Mouse (Mus musculus) embryo, embryonic 10.5 days (tissue): ENCODE data around the gene Ctnnbl1.

Source experiments
- DNase-seq: peaks from one replicate; pipeline ENCODE4 v3.0.0-alpha.2; 2015; ENCODE audit warnings: low spot score

The Ctnnbl1 gene

GRCm38 (mm10) chr2:157736854-157737850 lies at the start of gene Ctnnbl1:
Ctnnbl1 (plus strand) TSS chr2:157737401.
- DNase-seq, result peak; percentile 100

- no peak for DNase-seq
Observed at GRCm38 (mm10) chr2:157687506-157687905, 49.7 kb upstream of the Ctnnbl1 start.

GRCm38 (mm10) chr2:157691266-157692105 lies 45.7 kb upstream of the Ctnnbl1 start:
- DNase-seq, result peak; percentile 59

DNA sequence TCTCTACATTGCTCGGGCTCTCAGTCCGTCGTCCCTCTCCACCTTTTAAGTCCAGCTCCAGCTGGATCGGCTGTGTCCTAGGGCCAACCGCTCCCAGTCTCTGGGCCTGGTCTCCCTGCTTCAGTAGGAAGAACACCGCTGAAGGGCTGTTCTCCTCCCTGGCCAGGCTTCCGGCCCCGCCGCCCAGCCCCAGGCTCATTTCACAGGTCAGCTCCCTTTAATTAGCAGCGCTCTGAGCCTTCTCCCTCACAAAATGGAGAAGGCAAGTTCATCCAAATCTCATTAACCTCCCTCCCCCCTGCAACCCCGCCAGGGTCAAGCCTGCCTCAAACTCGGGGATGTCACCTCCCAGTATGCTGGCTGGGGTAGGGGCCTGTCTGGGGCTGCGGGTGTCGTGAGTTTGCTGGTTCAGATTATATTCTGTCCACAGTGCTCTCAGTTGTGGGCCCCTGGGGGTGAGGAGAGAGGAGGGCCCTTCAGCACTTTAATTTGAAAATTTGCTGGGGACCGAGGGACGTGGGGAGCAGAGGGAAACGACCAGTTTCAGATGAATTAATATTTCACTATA lies 44.8 kb upstream of the Ctnnbl1 start:
- peak; percentile 54 for DNase-seq

- DNase-seq, result no peak
Observed at GRCm38 (mm10) chr2:157693576-157693975, 43.6 kb upstream of the Ctnnbl1 start.

DNA sequence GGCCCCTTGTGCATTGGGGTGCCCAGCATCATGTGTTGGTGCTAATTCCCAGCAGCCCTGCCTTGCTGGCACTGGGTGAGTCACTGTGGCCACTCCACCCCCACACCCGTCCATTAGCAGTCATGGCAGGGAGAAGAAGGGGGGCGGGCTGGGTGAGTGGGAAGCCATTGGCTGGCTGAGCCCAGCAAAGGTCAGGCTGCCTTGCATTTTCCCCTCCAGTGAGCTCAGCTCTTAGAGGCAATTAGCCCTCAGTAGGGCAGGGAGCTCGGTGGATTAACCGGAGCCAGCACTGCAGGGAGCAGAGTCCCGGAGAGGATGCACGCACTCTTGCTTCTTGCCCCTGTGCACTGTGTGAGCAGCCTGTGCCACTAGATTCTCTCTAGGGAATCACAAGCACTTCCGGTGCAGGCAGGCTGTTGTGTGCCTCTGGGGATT lies 40.9 kb upstream of the Ctnnbl1 start:
- peak; percentile 74 for DNase-seq

- no peak for DNase-seq
Observed at GRCm38 (mm10) chr2:157703155-157703554, 34.0 kb upstream of the Ctnnbl1 start.

DNA sequence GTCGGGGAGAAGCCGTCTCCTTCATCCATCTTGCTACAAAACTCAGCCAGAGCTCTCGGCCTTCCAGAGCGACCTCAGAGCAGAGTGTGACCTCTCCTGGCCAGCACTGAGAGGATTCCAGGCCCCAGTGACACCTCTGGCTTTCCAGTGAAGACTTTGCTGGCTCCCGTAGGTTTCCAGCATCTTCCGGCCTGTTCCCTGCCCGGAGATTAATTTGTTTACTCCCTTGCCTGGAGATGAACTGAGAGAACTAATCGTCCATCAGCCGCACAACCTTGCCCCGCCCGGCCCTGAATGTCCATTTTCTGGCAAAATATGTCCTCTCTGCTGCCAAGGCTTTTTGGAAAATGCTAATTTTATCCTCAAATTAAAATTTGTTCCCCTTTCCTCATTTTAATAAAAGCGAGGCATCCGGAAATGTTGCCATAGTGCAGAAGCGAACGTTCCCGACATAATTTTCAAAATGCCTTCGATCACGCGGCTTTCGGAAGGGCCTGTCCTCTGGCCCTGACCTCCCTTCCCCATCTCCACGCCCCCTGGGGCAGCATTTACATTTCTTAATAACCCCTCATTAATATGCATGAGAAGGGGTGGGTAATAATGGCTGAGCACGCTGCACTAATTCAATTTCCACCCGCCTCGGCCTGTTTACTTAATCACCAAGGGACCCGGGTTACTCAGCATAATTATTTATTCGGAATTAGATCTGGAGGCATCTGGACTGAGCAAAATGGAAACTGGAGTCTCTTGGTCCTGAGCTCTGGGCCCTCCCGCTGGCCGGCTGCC lies 32.0 kb upstream of the Ctnnbl1 start:
- DNase-seq, result peak; percentile 44

DNA sequence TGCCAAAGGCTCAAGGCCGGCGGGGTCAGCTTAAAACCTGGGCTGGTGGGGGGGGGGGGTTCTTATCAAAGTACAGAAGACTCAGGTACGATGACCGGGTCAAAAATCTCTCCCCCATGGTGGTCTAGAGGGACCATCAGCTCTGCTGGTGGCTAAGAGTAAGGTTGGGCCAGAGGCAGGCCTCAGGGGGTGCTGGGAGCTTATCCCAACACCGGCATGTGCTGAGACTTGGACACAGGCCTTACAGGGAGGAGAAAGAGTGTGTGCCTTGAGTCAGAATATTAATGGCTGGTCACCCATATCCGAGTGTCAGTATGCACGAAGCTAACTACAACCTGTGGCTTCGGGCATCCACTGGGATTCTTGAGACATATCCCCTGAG lies 31.4 kb upstream of the Ctnnbl1 start:
- no peak for DNase-seq

GRCm38 (mm10) chr2:157707191-157707923 lies 29.8 kb upstream of the Ctnnbl1 start:
- no peak for DNase-seq

DNA sequence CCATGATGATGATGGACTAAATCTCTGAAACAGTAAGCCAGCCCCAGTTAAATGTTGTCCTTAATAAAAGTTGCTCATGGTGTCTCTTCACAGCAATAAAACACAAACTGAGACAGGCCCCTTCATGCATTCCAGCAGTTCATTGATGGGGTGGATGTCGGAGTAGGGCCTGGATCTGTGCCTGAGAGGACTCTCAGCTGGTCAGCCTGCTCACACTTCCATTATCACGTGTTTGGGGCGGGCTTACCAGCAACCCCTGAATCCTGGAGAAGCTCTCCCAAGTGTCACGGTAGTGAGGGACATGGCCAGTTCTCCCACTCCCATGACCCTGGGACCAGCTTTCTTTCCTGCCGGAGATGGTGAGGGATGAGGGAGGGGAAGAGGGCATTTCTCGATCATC lies 24.5 kb upstream of the Ctnnbl1 start:
- no peak for DNase-seq

DNA sequence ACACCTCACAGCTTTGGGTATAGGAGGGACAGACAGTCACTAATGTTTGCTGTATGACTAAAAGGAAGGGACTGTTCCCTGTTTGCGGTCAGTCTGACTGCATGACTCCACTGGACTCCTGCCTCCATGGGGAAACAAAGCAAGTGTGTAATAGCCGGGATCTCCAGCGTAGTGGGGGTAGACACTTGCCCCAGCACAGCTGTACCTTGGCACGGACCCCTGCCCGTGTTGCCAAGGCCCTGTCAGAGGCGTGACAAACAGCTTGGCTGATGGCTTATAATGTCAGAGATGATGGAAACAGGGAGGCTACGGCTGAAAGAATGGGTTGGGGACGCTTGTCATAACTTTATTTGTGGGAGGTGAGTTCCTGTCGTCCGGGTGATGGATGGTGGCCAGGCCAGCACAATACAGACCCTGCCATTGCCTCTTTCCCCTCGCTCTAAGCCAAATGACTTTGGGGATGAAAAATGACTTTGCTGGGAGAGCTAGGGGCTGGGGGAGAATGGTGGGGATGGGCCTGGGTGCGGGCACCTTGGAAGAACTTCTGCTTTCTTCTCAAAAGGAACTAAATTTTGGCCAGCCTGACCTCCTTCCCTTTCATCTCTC lies 21.5 kb upstream of the Ctnnbl1 start:
- DNase-seq, result peak; percentile 26

DNA sequence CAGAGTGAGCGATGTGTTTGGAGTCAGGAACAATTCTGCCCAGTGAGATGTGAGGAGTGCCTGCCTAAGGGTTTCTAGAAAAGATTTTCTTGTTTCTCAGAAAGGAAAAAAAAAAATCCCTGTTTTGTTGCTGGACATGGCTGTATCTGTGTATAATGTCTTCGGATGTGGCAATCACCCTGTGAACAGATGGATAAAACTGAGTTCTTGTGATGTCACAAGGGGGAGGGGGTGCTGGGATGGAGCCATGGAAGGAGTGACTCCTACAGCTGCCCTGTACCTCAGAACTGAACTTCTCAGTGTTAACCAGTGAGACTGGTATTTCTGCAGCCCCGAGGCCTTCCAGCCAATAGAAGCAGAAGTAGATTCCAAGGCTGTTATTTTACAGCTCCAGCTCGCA lies 18.8 kb upstream of the Ctnnbl1 start:
- no peak for DNase-seq

DNA sequence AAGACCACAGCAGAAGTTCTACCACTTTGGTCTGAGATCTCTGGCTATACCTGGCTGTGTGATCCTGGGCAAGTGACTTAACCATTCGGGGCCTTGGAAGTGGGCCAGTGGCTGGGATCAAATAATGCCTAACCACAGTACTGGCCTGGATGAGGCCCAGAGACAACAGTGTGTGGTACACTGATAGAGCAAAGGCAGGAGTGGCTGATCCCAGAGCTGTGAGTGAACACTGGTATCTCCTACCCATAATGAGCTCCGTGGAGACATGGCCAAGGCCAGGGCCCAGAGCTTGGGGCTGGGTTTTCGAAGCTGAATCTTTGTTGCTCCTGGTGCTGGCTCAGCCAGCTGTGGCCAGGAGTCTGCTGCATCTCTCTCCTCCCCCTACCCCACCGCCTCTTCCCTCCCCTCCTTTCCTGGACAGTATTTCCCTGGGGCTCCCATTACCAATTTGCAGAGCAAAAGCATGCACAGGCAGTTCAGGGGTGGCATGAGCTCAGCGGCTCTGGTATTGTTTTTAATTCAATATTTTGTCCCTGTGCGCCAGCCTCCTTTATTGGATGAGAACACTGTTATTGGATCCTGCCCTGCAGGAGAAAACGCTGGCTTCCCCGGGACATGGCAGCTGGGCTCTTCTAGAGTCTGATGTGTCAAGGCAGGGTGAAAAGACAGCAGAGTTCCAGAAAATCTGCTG lies 13.2 kb upstream of the Ctnnbl1 start:
- DNase-seq, result peak; percentile 26

DNA sequence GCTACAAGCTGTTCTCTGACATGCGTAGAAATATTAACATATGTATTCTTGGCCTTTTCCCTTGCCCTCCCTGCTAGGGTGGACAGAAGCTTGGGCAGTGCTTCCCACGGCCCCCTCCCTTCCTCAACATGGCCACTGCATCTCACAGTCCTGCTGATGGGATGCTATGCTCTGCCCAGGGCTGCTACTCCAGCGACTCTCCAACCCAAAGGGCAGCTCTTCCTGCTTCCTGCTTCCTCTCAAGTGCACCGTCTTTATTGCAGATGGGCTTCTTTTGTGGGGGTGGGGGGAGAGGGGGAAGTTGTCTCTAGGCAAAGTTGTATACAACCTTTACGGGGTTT lies 12.7 kb upstream of the Ctnnbl1 start:
- DNase-seq, result no peak

DNA sequence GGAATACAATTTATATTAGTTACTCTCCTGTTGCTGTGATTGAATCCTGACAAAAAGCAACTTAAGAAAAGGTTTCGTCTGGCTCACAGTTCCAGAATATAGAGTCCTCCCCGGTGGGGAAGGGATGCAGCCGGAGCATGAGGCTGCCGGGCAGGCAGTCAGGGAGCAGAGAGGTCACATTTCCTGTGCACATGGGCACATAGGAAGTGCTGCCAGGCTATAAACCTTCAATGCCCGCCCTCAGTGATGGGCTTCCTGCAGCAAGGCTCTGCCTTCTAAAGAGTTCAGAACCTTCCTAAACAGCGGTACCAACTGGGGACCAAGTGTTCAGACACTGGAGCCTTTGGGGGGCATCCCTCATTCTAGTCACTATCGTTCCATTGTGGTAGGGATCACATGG lies 7.4 kb downstream of the Ctnnbl1 start:
- no peak for DNase-seq

GRCm38 (mm10) chr2:157745735-157746134 lies 8.5 kb downstream of the Ctnnbl1 start:
- DNase-seq, result no peak

GRCm38 (mm10) chr2:157746558-157746957 lies 9.4 kb downstream of the Ctnnbl1 start:
- DNase-seq, result no peak

DNA sequence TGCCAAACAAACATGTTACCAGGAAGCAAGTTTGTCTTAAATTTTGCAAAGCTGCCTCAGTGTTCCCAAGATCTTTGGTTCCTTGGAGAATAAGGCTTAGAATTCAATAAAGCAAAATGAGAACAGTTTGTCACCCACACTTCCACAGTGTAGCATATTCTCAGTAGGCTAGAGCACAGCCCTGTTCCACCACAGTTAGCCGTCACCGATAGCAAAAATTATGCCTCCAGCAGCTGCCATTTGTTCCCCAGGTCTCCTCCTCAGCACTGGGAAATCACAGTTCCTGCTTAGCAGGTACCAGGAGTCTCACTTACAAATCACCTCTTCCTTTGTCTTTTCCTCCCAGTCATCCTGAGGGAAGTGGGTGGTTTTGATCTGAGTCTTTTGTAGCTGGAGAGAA lies 10.8 kb downstream of the Ctnnbl1 start:
- no peak for DNase-seq

DNA sequence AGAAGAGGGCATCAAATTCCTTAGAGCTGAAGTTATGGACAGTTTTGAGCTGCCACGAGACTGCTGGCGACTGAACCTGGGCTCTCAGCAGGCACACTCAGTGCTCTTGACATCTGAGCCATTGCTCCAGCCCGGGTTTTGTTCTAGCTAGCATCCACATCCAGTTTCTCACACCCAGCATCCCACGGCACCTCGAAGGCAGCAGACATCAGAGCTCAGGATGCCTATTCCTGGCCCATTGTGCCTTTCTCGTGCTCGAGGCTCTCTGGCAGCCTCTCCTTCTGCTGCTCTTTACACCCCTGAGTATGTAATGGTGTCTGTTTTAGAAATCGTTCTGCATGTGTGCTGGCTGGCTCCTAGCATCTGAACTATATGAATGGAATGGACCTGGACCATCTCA lies 13.3 kb downstream of the Ctnnbl1 start:
- DNase-seq, result no peak
